Mouse (Mus musculus) neural tube, embryonic 14.5 days (tissue): ENCODE data around the gene Onecut3. TPM values are rescaled to one million over a fixed set of nuclear protein-coding genes. Genes with fewer than 3 reads are reported as not detected.

Source experiments
- polyA plus RNA-seq: library from polyadenylated mRNA; unstranded; fragments of >200 nt; fragmentation: Nextera tagmentation; extraction: Ambion mirVana; gene quantifications from 2 replicates; pipeline ENCODE4 v1.2.1, GENCODE M21; 2014

Gene Onecut3
- polyA plus RNA-seq, 1 experiment from 2014 or later, result 1.5 TPM

Other genes starting within 250 kb of the Onecut3 start
- gene Ndufs7, start 245.7 kb upstream of the Onecut3 start, polyA plus RNA-seq, result 309 and 366 TPM in 2 replicates
- 18.6 and 25.8 TPM in 2 replicates for gene Gamt, start 233.8 kb upstream of the Onecut3 start, polyA plus RNA-seq
- 37.5 and 39.8 TPM in 2 replicates for gene Dazap1, start 233.3 kb upstream of the Onecut3 start, polyA plus RNA-seq
- 537 and 599 TPM in 2 replicates for gene Rps15, start 202.4 kb upstream of the Onecut3 start, polyA plus RNA-seq
- 169 and 231 TPM in 2 replicates for gene Apc2, start 198.9 kb upstream of the Onecut3 start, polyA plus RNA-seq
- gene 2310011J03Rik, start 174.3 kb upstream of the Onecut3 start, polyA plus RNA-seq, result 21.3 and 23.8 TPM in 2 replicates
- gene Pcsk4, start 165.3 kb upstream of the Onecut3 start, polyA plus RNA-seq, result 4.9 and 5.1 TPM in 2 replicates
- 3.9 and 5.4 TPM in 2 replicates for gene Reep6, start 164.9 kb upstream of the Onecut3 start, polyA plus RNA-seq
- 0.09 and 2.5 TPM in 2 replicates for gene Adamtsl5, start 146.4 kb upstream of the Onecut3 start, polyA plus RNA-seq
- gene Plk5, start 138.4 kb upstream of the Onecut3 start, polyA plus RNA-seq, result 2.4 and 3.4 TPM in 2 replicates
- 11.5 and 12.2 TPM in 2 replicates for gene Mex3d, start 107.2 kb upstream of the Onecut3 start, polyA plus RNA-seq
- 162 and 166 TPM in 2 replicates for gene Mbd3, start 95.3 kb upstream of the Onecut3 start, polyA plus RNA-seq
- 674 and 791 TPM in 2 replicates for gene Uqcr11, start 88.0 kb upstream of the Onecut3 start, polyA plus RNA-seq
- 30.4 and 42.1 TPM in 2 replicates for gene Tcf3, start 61.2 kb upstream of the Onecut3 start, polyA plus RNA-seq
- 0.79 and 1.5 TPM in 2 replicates for gene Atp8b3, start 44.3 kb downstream of the Onecut3 start, polyA plus RNA-seq
- gene Rexo1, start 66.7 kb downstream of the Onecut3 start, polyA plus RNA-seq, result 30.6 and 30.7 TPM in 2 replicates
- 3.5 and 4.8 TPM in 2 replicates for gene Klf16, start 82.5 kb downstream of the Onecut3 start, polyA plus RNA-seq
- 144 and 155 TPM in 2 replicates for gene Abhd17a, start 95.5 kb downstream of the Onecut3 start, polyA plus RNA-seq
- gene Scamp4, start 108.0 kb downstream of the Onecut3 start, polyA plus RNA-seq, result 71.6 and 72.4 TPM in 2 replicates
- gene Adat3, start 108.0 kb downstream of the Onecut3 start, polyA plus RNA-seq, result 5.5 and 6.7 TPM in 2 replicates
- 0.96 and 0.98 TPM in 2 replicates for gene Gm49322, start 111.2 kb downstream of the Onecut3 start, polyA plus RNA-seq
- 50.3 and 76.8 TPM in 2 replicates for gene Csnk1g2, start 128.0 kb downstream of the Onecut3 start, polyA plus RNA-seq
- 75.0 and 79.7 TPM in 2 replicates for gene Btbd2, start 162.2 kb downstream of the Onecut3 start, polyA plus RNA-seq
- 43.1 and 57.3 TPM in 2 replicates for gene Mknk2, start 183.3 kb downstream of the Onecut3 start, polyA plus RNA-seq
- 42.0 and 48.6 TPM in 2 replicates for gene Mob3a, start 207.1 kb downstream of the Onecut3 start, polyA plus RNA-seq
- 24.9 and 29.5 TPM in 2 replicates for gene Izumo4, start 207.3 kb downstream of the Onecut3 start, polyA plus RNA-seq
- 109 and 125 TPM in 2 replicates for gene Ap3d1, start 247.4 kb downstream of the Onecut3 start, polyA plus RNA-seq